Mouse (Mus musculus) G1E (cell line): ENCODE measurements around the gene Vax1.

Experiments used
- CTCF ChIP-seq: IDR thresholded peaks from 2 replicates; pipeline ENCODE4 v1.5.1; 2012; ENCODE audit warnings: low read depth, low read length, inconsistent platforms, mixed read lengths
- GATA1 ChIP-seq: IDR thresholded peaks from 2 replicates; pipeline ENCODE4 v1.6.1; 2012; ENCODE audit warnings: borderline replicate concordance, low read length, inconsistent platforms, mixed read lengths
- GATA2 ChIP-seq: IDR thresholded peaks from 2 replicates; pipeline ENCODE4 v1.6.1; 2012; ENCODE audit warnings: low read depth, low read length, inconsistent platforms, borderline replicate concordance
- POLR2AphosphoS5 ChIP-seq: IDR thresholded peaks from 2 replicates; pipeline ENCODE4 v1.6.1; 2012; ENCODE audit warnings: low read depth, low read length, inconsistent platforms; ENCODE audit not compliant: insufficient replicate concordance
- TAL1 ChIP-seq: conservative IDR thresholded peaks from 2 replicates; pipeline ENCODE4 v1.6.1; 2012; ENCODE audit warnings: low read depth, low read length, inconsistent platforms, mixed read lengths

DNA sequence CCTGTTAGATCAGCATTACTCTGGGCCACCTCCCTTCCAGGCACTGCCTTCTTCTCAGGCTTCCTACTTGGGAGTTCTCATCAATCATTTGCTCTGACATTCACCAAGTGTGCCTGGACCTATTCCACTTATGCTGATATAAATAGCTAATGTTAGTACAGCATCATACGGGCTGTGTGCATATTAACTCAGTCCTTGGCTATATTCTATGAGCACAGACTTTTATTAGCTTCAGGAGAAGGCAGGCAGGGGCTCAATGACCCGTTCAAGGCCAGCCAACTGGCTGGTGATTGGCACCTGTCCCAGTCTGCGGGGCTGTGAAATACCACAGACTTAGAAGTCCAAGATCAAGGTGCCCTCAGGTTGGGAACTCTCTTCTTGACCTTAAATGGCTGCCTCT, 14.1 kb upstream of the Vax1 start:
- TF ChIP-seq CTCF (no peak), POLR2AphosphoS5 (no peak), GATA1 (no peak), TAL1 (no peak), GATA2 (no peak)
